Mouse (Mus musculus): ENCODE measurements at regions not wholly inside any gene's neighbourhood (a gene's known extent, or its start where the extent isn't known, plus 50 kb on each side); places are given as distances from the start of the nearest gene placed in this dataset.
A peak's percentile ranks its signal among the peaks of the same experiment; 100 is the strongest.

- no peak for DNase-seq (ENCODE audit: low read depth)
Observed at GRCm38 (mm10) chr11:112238960-112239884, 542.8 kb upstream of the Sox9 start.

DNA sequence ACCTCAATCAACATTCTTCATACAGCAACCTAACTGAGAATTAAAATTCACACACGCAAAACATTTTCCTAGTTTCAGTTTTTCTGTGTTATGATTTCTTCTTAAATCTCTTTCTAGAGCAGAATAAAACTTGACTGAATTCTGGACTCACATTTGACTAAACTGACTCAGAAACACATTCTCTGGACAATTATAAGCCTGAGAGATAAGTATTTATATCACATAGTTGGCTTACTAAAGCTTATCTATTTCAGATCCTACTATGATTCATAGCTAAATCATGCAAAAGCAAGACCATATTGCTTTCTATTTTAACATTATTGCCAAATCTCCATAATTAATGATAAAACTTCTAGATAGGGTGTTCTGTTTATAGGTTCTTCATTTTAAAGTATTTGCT is 529.5 kb upstream of the Sox9 start:
- no peak for DNase-seq (ENCODE audit: low read depth)

- peak; percentile 5 for DNase-seq (ENCODE audit: low read depth)
Observed at GRCm38 (mm10) chr11:112253061-112253460, 529.0 kb upstream of the Sox9 start.

- no peak for DNase-seq (ENCODE audit: low read depth)
Observed at GRCm38 (mm10) chr11:112256326-112256725, 525.7 kb upstream of the Sox9 start.

DNA sequence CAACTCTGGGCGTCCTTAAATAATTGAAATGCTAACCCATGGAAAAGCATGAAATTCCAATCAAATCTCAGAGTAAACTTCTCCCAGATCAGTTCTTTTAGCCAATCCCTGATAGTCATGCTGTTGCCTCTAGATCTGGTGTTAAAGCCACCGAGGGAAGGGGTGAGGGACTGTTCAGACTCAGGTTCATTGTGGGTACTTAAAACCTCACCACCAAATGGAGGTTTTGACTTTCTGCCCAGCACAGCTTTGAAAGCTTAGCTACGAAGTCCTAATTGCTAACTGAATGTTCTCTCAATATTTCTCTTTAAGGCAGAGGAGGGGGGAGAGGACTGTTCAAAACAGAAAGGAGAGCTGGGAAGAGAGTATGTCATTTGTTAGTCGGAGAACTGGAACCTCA is 517.9 kb upstream of the Sox9 start:
- no peak for DNase-seq (ENCODE audit: low read depth)

DNA sequence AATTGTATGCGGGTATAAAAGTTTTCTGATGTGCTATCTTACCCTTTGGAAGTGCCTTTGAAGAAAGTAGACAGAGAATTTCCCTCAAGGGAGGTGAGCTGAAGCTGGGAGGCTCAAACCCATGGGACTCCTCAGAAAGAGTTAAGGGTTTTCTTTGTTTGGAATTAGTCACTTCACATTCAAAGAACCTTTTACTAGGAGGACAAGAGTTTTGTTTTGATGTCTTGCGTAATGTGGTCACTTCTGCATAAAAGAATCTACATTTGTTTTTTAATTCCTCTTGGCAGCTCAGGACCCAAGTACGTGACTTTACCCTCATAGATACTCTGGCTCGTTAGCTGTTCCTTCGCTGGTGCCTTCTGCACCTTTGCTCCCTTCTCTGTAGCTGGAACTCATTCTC is 511.1 kb upstream of the Sox9 start:
- no peak for DNase-seq (ENCODE audit: low read depth)

DNA sequence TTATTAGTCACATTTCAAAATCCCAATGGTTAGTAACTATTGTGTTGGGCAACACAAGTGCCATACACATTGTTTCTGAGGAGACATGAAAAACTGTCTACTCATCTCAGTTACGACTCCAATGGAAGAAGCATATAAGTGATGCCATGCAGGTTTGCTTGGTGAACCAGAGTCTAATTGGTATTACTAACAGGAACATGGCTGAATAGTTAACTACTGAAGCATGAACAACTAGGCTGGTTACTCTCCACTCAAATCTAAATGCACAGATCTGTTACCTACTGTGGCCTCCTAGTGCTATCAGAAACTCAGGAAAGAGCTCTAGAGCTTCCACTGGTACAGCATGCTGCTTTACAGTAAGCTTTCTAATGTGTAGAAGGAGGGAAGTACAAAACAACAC is 503.5 kb upstream of the Sox9 start:
- no peak for DNase-seq (ENCODE audit: low read depth)

- DNase-seq (ENCODE audit: low read depth), result no peak
Observed at GRCm38 (mm10) chr11:112282911-112283310, 499.1 kb upstream of the Sox9 start.

- peak; percentile 8 for DNase-seq (ENCODE audit: low read depth)
Observed at GRCm38 (mm10) chr11:112298901-112299341, 483.1 kb upstream of the Sox9 start.

- no peak for DNase-seq (ENCODE audit: low read depth)
Observed at GRCm38 (mm10) chr11:112303091-112303490, 478.9 kb upstream of the Sox9 start.

DNA sequence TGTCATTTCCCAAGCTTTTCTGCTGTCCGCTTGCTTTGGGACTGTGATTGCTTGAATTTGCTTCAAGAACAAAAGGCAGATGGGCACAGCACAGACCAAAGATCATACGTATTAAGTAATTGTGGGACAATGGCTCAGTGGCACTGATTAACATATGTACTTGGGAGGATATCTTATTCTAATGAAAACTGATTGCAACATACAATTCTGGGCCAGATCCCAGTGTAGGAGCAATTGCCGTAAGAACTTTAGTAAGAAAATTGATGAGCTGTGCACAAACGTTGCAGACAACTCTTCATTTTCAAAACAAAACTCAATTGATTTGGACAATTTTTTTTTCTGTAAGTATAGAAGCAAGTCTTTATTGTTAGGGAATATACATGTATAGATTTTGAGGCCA is 456.2 kb upstream of the Sox9 start:
- DNase-seq (ENCODE audit: low read depth), result no peak

DNA sequence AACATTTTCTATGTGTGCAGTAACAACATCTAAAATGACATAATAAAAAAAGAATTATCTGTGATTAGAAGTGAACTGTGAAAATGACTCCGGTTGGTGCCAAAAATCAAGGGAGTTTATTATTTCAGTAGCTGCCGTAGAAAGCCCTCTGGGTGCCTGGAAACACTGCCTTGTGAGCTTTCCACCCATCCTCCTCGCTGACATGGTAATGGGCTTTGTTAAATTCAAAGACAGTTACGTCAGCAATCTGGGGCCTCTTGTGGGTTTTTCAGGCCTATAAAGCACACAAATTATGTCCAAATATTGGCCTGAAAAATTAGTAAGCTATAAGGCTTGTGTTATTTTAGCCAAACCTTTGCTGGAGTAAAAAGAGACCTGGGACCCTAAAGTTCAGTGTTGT is 454.4 kb upstream of the Sox9 start:
- no peak for DNase-seq (ENCODE audit: low read depth)

GRCm38 (mm10) chr11:112345133-112345532 is 436.9 kb upstream of the Sox9 start:
- no peak for DNase-seq (ENCODE audit: low read depth)

DNA sequence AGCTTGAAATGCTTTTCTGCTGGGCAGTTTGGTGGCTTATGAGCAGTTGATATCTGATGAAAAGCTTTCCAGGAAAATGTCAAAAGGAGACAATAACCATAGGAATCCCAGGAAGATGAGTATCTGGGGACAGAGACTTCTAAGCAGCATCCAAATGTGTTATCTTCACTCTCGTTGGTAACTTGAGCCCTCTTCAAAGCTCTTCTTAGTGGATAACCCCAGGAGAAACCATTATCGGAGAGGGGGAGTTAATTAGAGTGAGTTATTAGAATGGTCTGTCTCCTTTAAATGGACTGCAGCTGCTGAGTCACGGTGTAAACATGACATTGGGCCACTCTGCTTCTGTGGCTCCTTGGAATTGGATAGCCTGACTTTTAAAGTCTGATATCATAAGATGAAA is 436.4 kb upstream of the Sox9 start:
- no peak for DNase-seq (ENCODE audit: low read depth)

- no peak for DNase-seq (ENCODE audit: low read depth)
Observed at GRCm38 (mm10) chr11:112346089-112346488, 435.9 kb upstream of the Sox9 start.

GRCm38 (mm10) chr11:112346532-112346931 is 435.5 kb upstream of the Sox9 start:
- DNase-seq (ENCODE audit: low read depth), result no peak

GRCm38 (mm10) chr11:112355311-112355710 is 426.7 kb upstream of the Sox9 start:
- DNase-seq (ENCODE audit: low read depth), result no peak

DNA sequence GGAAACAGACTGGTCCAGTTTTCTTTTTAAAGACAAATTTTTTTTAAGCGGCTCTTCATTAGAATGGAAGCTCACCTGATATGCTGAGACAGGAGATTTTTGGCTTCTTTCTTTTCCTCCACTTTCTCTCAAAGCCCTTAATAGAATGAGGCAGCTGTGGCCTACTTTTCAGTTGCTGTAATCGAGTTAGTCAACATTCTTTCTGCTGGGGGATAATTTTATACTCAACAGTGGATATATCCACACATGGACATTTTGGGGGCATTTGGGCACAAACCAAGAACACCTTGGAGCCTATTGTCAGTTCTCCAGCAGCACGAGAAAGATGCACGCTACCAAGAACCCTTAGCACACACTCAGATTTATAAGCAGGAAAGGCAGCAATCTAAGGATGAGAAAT is 415.3 kb upstream of the Sox9 start:
- no peak for DNase-seq (ENCODE audit: low read depth)

DNA sequence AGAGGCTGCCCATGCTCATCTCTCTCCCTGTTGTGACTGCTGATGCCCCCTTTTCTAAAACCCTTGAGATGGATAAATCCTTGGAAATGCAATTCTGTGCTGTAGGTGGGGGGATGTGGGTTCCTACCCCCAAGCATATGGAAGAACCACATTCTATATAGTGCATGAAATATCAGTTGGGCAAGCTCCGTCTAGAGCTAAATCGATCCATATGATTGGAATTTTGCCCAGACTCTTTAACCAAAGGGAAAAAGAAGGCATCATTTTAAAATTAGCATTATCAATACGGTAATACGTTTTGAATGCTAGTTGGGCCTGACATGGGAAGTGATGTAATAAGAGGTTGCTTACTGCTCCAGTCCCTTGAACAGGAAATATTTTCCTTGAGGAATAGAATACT is 411.1 kb upstream of the Sox9 start:
- peak; percentile 30 for DNase-seq (ENCODE audit: low read depth)

DNA sequence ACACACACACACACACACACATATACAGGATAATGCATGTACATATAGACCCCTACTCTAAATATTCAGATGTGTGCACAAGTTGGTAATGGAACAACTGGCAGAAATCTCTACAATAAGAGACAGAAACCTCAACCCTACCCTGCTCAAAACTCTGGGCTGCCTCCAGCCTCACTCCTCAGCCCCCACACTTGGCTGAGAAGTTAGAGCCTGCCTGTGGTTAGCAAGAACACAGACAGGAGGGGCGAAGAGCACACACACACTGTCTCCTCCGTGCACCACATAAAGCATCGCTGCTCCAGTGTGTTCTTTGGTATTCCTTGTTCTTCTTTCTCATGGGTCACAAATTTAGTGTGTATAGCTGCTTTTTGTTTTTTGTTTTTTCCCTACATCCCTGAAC is 382.0 kb upstream of the Sox9 start:
- DNase-seq (ENCODE audit: low read depth), result no peak

GRCm38 (mm10) chr11:112407681-112408080 is 374.3 kb upstream of the Sox9 start:
- no peak for DNase-seq (ENCODE audit: low read depth)

DNA sequence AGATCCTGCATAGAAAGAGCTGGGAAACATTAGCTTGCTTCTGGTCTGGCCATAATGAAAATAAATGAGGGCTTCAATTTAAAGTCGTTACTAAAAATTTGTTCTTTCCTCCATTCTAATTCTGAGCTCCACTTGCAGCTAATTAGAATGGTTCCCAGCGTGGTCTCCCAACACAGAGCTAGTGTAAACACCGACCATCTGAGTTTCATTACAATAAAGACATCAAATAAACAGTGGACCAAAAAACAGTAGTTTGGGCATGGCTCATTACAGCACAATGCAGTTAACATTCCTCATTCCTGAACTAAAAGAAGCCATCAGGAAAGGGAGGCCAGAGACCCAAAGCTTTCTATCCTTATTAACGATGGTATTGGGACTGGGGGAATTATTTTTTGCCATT is 369.6 kb upstream of the Sox9 start:
- no peak for DNase-seq (ENCODE audit: low read depth)

DNA sequence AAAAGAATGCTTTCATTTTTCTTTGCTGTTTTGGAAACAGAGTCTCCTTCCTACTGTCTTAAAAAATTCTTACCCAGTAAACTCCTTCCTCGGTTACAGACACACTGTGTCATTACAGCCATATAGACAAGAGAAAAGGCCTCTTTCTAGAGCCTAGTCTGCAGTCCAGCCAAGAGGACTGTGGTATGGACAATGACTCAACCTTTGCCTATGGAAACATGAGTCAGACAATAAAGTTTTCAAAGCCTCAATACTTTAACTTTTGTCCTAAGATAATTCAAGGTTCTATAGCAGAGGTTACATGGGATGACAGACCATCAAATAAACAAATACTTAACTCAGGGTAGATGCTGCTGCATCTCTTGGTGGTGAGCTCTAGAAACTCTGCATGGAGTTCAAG is 339.4 kb upstream of the Sox9 start:
- peak; percentile 29 for DNase-seq (ENCODE audit: low read depth)

DNA sequence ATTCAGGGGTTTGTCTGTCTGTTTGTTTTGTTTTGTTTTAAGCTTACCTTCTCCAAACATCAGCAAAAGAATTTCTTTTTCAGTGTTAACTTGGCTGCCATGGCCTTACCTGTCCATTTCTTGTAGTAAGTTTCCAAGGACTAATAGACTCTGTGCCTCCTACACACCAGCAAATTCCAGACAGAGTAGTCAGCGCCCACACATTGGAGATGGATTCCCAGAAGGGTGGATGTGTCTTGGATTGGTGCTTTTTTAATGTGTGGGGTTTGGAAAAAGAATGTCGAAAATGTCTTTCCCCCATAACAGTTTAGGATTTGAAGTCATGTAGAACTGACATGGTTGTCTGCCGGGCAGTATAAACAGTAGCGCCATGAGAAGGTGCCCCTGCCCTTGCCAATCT is 338.1 kb upstream of the Sox9 start:
- peak; percentile 51 for DNase-seq (ENCODE audit: low read depth)
